Mouse (Mus musculus) stomach, embryonic 16.5 days (tissue): Measurements from ENCODE around the gene Traf3. TPM values are rescaled to one million over a fixed set of nuclear protein-coding genes. Genes with fewer than 3 reads are reported as not detected.

ENCODE experiments used
- ATAC-seq: fragments of 200-750 bp; cut with Nextera tagmentation; 2 replicates; pipeline ENCODE4 v1.8.0; 2017; ENCODE audit warnings: moderate number of reproducible peaks, moderate TSS enrichment; ENCODE audit not compliant: insufficient read depth, low FRiP score
- H3K27ac ChIP-seq: fragments of 300-500 bp; sonication (generic); 2 replicates; pipeline ENCODE4 v1.5.1; 2014; ENCODE audit warnings: low read length
- H3K27me3 ChIP-seq: fragments of 300-500 bp; sonication (generic); 2 replicates; pipeline ENCODE4 v1.6.1; 2014; ENCODE audit warnings: low read length, control low read depth, mixed read lengths; ENCODE audit not compliant: control insufficient read depth, insufficient read depth
- H3K36me3 ChIP-seq: fragments of 300-500 bp; sonication (generic); 2 replicates; pipeline ENCODE4 v1.6.1; 2014; ENCODE audit warnings: low read length; ENCODE audit not compliant: control insufficient read depth, insufficient read depth
- H3K4me1 ChIP-seq: fragments of 300-500 bp; sonication (generic); 2 replicates; pipeline ENCODE4 v1.6.1; 2014; ENCODE audit warnings: low read length, control low read depth, mixed read lengths; ENCODE audit not compliant: control insufficient read depth, insufficient read depth
- H3K4me2 ChIP-seq: fragments of 300-500 bp; sonication (generic); 2 replicates; pipeline ENCODE4 v1.6.1; 2014; ENCODE audit warnings: low read depth, low read length, mixed read lengths
- H3K4me3 ChIP-seq: fragments of 300-500 bp; sonication (generic); replicated peaks from 2 replicates; pipeline ENCODE4 v1.5.1; 2014; ENCODE audit warnings: mild to moderate bottlenecking, low read length
- H3K9ac ChIP-seq: fragments of 300-500 bp; sonication (generic); 2 replicates; pipeline ENCODE4 v1.6.1; 2014; ENCODE audit warnings: low read length
- H3K9me3 ChIP-seq: fragments of 300-500 bp; sonication (generic); replicated peaks from 2 replicates; pipeline ENCODE4 v1.6.1; 2016; ENCODE audit warnings: low read length, control low read depth; ENCODE audit not compliant: control insufficient read depth
- WGBS: fragments of 180-500 bp; shearing (Covaris S2); extraction: QIAGEN DNeasy Blood & Tissue Kit; methylation state at CpG from one replicate; pipeline ENCODE4 v1.1.7; 2014; 5-methylcytosine and 5-hydroxymethylcytosine counted together
- polyA plus RNA-seq: library from polyadenylated mRNA; unstranded; fragments of >200 nt; fragmentation: Nextera tagmentation; extraction: Ambion mirVana; gene quantifications from 2 replicates; pipeline ENCODE4 v1.2.1, GENCODE M21; 2015

The Traf3 gene
- polyA plus RNA-seq, 1 experiment from 2014 or later: 8.2 TPM

DNA sequence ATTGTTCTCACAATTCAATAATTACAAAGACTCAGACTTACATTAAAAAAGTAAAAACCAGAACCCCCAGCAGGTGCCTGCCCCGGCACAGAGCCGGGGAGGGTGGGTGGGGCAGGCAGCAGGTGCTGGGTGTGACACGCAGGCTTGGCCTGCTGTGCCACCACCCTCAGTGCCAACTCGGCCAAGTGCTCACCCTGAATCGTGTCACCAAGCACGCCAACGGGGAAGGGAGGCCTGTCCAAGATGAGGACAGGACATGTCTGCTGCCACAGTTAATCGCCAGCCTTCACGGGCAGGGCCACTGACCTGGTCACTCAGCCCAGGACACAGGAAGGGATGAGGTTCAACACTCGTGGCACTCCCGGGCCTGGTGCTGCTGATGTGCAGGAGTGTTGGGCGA lies 126.9 kb downstream of the Traf3 start:
- 93% methylated on average over 12 of the region's 12 CpGs for WGBS
- Histone ChIP-seq H3K4me2 (no peak overlapping the region), H3K4me3 (no peak overlapping the region), H3K27me3 (no peaks in the 10 kb centered on the region), H3K4me1 (no peaks in the 10 kb centered on the region), H3K9me3 (no peaks in the 10 kb centered on the region), H3K27ac (no peak overlapping the region), H3K36me3 (peaks cover 46% of the 10 kb centered on the region), H3K9ac (no peak overlapping the region)
- ATAC-seq: no peak

DNA sequence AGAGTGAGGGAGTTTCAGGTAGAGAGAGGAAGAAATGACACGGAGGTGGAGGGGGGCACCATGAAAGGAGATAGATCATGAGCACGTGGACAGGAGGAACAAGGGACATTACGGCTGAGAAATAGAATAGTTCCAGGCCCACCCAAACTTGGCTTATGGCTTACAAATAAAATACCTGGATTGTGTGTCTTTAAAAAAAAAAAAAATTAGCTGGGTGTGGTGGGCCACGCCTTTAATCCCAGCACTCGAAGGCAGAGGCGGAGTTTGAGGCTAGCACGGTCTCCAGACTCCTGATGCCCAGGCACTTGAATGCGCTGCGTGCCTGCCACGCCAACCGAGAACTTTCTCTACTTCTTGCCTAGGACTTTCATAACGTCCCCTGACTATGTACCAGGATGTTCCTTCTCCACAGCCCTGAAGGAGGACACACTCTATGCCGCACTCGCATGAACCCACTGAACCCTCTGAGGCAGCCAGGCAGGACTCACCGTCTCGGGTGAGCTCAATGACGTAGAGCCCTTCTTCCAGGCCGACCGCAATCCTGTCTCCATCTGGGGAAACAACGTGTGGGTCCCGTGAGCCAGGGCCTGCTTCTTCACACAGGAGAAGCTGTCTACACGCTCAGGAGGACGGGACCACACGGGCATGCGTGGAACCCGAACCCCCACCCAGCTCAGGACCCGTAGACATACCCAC lies 135.3 kb downstream of the Traf3 start:
- no peaks in the 10 kb centered on the region for H3K27me3 ChIP-seq
- H3K9me3 ChIP-seq: no peaks in the 10 kb centered on the region
- H3K9ac ChIP-seq: no peak overlapping the region
- H3K4me2 ChIP-seq: no peak overlapping the region
- 90% methylated on average over 27 of the region's 27 CpGs for WGBS
- H3K4me3 ChIP-seq: no peak overlapping the region
- H3K4me1 ChIP-seq: no peaks in the 10 kb centered on the region
- peaks cover 36% of the 10 kb centered on the region for H3K36me3 ChIP-seq
- ATAC-seq: no peak
- H3K27ac ChIP-seq: no peak overlapping the region

DNA sequence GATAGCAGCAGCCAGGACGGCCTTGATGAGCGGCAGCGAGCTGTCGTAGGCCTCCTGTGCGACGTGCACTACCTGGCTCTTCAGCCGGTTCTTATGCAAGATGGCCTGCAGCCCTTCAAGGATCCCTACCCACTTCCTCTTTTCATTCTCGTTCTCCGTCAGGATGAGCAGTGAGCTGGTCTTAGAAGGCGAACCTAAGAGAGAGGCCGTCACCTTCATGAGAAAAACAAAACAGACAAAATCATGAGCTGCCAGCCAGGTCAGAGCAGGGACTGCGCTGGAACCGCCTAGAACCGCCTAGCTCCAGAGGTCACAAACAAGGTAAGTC lies 135.8 kb downstream of the Traf3 start:
- no peak overlapping the region for H3K27ac ChIP-seq
- H3K4me2 ChIP-seq: no peak overlapping the region
- 91% methylated on average over 14 of the region's 14 CpGs for WGBS
- H3K27me3 ChIP-seq: no peaks in the 10 kb centered on the region
- no peaks in the 10 kb centered on the region for H3K9me3 ChIP-seq
- H3K4me3 ChIP-seq: no peak overlapping the region
- no peak for ATAC-seq
- H3K9ac ChIP-seq: no peak overlapping the region
- H3K4me1 ChIP-seq: no peaks in the 10 kb centered on the region
- peaks cover 36% of the 10 kb centered on the region for H3K36me3 ChIP-seq

DNA sequence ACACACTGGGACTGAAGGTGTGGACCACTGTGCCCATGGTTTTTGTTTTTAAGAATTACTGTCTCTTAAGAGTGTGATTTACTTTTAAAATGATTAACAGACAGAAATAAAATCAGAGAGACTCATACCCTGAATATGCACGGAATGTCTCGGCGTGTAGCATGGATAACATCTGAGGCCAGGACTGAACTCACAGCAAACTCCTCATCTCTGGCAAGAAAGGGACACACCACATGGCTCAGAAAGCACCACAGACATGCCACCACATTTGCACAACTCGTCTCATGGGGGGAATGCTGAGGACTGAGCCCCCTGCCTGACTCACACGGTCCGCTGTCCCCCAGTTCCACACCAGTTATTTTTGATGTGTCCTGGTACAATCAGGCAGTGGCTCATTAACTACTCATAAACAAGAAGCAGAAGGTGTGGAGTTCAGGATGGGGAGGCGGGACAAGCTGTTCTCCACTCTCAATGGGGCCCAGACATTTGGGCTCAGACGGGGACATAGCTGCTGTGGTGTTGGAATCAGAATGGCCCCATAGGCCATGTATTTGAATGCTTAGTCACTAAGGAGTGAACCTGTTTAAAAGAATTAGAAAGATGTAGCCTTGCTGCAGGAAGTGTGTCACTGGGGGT lies 137.7 kb downstream of the Traf3 start:
- ATAC-seq: no peak
- no peak overlapping the region for H3K9ac ChIP-seq
- WGBS: 92% methylated on average over 8 of the region's 8 CpGs
- H3K4me1 ChIP-seq: no peaks in the 10 kb centered on the region
- H3K4me3 ChIP-seq: no peak overlapping the region
- H3K27me3 ChIP-seq: no peaks in the 10 kb centered on the region
- no peak overlapping the region for H3K27ac ChIP-seq
- H3K4me2 ChIP-seq: no peak overlapping the region
- H3K9me3 ChIP-seq: no peaks in the 10 kb centered on the region
- H3K36me3 ChIP-seq: peaks cover 38% of the 10 kb centered on the region

DNA sequence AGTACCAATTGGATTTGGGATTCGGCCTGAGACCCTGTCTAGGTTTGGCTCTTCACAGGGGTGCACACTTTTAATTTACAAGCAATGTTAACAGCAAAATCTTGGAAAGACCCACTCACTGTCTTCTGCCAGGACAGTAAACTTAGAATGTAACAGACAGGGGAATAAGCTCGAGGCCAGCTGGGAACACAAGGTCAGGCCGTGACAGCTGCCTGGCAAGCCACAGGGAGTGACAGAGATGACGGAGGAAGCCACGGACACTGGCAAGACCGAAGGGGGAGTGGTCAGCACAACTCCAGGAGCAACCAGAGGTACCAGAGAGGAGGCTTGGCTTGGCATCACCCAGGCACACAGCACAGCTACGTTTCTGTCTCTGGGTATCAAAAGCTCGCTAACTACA lies 140.7 kb downstream of the Traf3 start:
- H3K4me2 ChIP-seq: no peak overlapping the region
- WGBS: 82% methylated on average over 8 of the region's 8 CpGs
- peaks cover 26% of the 10 kb centered on the region for H3K36me3 ChIP-seq

DNA sequence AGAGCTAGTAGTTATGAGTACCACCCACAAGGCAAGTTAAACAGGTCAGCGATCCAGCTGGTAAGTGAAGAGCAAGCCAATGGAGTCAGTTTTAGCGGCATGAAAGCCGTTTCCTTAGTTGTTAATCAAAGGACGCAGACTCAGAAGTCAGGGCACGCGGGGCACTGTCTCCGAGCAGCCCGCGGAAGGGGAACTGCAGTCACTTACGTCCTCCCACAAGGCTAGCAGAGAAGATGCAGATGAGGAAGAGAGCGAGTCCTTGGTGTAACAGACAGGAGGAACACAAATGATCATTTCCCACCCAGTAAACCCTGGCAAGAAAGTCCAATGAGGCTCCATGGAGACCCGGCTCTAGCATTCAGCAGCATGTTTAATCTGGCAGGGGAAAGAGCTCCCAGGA lies 143.1 kb downstream of the Traf3 start:
- Histone ChIP-seq H3K27ac (no peak overlapping the region), H3K36me3 (peaks cover 35% of the 10 kb centered on the region), H3K4me3 (no peak overlapping the region), H3K27me3 (no peaks in the 10 kb centered on the region), H3K9me3 (no peaks in the 10 kb centered on the region), H3K4me1 (no peaks in the 10 kb centered on the region), H3K9ac (no peak overlapping the region), H3K4me2 (no peak overlapping the region)
- ATAC-seq: no peak
- WGBS: 83% methylated on average over 12 of the region's 12 CpGs

More for the DNA sequence above, 140.7 kb downstream of the Traf3 start:
- H3K9me3 ChIP-seq: no peaks in the 10 kb centered on the region
- H3K4me1 ChIP-seq: no peaks in the 10 kb centered on the region
- no peak for ATAC-seq
- H3K27me3 ChIP-seq: no peaks in the 10 kb centered on the region
- no peak overlapping the region for H3K4me3 ChIP-seq
- H3K27ac ChIP-seq: no peak overlapping the region
- H3K9ac ChIP-seq: no peak overlapping the region

DNA sequence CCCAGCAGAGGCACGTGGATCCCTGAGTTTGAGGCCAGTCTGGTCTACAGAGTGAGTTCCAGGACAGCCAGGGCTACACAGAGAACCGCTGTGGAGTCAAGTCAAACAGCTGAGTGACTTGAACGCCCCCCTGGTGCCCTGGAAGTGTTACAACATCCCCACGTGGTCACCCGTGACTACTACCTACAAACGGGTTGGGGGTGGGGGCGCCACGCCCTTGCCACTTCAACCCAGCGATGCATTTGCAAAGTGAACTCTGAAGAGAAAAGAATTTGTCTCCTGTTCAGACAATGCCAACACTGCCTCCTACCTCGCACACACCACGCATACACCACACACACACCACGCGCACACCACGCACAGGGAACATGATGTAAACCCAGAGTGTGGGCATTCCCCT lies 143.8 kb downstream of the Traf3 start:
- H3K4me3 ChIP-seq: no peak overlapping the region
- H3K27me3 ChIP-seq: no peaks in the 10 kb centered on the region
- WGBS: 81% methylated on average over 14 of the region's 14 CpGs
- peaks cover 39% of the 10 kb centered on the region for H3K36me3 ChIP-seq
- H3K4me1 ChIP-seq: no peaks in the 10 kb centered on the region
- no peak overlapping the region for H3K27ac ChIP-seq
- no peak overlapping the region for H3K4me2 ChIP-seq
- no peak for ATAC-seq
- H3K9me3 ChIP-seq: no peaks in the 10 kb centered on the region
- H3K9ac ChIP-seq: no peak overlapping the region

DNA sequence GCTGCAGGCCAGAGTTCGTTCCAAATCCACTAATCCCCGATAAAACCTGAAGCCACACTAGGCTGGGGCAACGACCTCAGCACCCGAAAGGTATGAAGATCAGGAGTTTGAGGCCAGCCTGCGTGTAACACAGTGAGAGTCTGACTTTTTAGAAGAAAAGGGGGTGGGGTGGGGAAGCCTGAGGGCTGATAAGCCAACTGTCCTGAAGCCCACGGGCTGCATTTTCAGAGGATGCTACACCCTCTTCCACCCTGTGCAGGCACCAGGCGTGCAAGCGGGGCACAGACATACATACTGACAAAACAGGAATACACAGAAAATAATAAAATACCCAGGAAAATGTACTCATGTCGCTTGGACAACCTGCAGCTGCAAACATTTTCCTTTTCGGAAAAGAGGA lies 145.6 kb downstream of the Traf3 start:
- Histone ChIP-seq H3K4me3 (no peak overlapping the region), H3K9ac (no peak overlapping the region), H3K4me1 (no peaks in the 10 kb centered on the region), H3K9me3 (no peaks in the 10 kb centered on the region), H3K36me3 (peaks cover 52% of the 10 kb centered on the region), H3K4me2 (no peak overlapping the region), H3K27me3 (no peaks in the 10 kb centered on the region), H3K27ac (no peak overlapping the region)
- no peak for ATAC-seq
- 89% methylated on average over 10 of the region's 10 CpGs for WGBS

DNA sequence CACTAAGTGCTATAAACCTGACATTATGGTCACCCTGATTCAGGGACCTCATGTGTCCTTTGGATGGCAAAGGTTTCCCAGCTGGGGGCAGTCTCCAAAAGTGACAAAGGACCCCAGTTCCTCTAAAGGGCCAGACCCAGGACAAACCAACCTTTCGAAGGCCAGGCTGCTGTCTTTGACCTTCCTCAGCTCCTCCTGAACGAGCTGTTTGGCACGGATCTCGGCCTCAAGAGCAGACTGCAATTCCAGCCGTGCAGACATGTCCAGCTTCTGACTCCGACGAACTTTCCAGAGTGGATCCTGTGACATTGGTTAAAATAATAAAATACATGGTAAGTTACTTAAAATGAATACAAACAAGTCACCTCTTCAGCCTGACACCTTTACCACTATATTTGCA lies 148.1 kb downstream of the Traf3 start:
- no peak overlapping the region for H3K9ac ChIP-seq
- no peak for ATAC-seq
- H3K27me3 ChIP-seq: no peaks in the 10 kb centered on the region
- no peaks in the 10 kb centered on the region for H3K9me3 ChIP-seq
- H3K4me2 ChIP-seq: no peak overlapping the region
- peaks cover 67% of the 10 kb centered on the region for H3K36me3 ChIP-seq
- whole genome bisulfite sequencing: 93% methylated on average over 7 of the region's 7 CpGs
- H3K4me3 ChIP-seq: no peak overlapping the region
- no peak overlapping the region for H3K27ac ChIP-seq
- no peaks in the 10 kb centered on the region for H3K4me1 ChIP-seq
